7 mouse cellular contexts compared by ENCODE assay signal in genomic region chr11:115219263-115219662, GRCm38 (mm10). TPM values are rescaled to one million over a fixed set of nuclear protein-coding genes. Genes with fewer than 3 reads are reported as not detected.
DNase-seq lines count a peak whose midpoint lies in the region; ATAC-seq and TF ChIP-seq lines count a peak whose summit lies in the region.

No protein-coding gene starts in this region.

- peaks cover 9% of the 10 kb centered on the region for H3K4me1 ChIP-seq in heart, adult 2 months (ENCODE audit: control insufficient read depth, insufficient read depth, low read length)
- peaks cover 17% of the 10 kb centered on the region; the same call in 1 of the 2 replicates for H3K4me1 ChIP-seq in midbrain, embryonic 16.5 days (ENCODE audit: control insufficient read depth, insufficient read depth, low read length)

- H3K79me2 ChIP-seq in heart, adult 2 months (replicated peaks; ENCODE audit: control insufficient read depth, insufficient read depth, low read length): no peaks in the 10 kb centered on the region

- H3K4me3 ChIP-seq in heart, adult 2 months: no peak overlapping the region
- no peak overlapping the region for H3K4me3 ChIP-seq in midbrain, embryonic 16.5 days (ENCODE audit: low read depth, low read length)

- intact Hi-C loops in heart, adult 2 months (cut with DNase I): no loop called here

- ATAC-seq in midbrain, embryonic 16.5 days: no peak

- H3K9ac ChIP-seq in heart, adult 2 months (ENCODE audit: low read depth, low read length): no peak overlapping the region
- no peak overlapping the region for H3K9ac ChIP-seq in midbrain, embryonic 16.5 days (ENCODE audit: low read depth, low read length)

- peak overlapping the region; percentile 55 for H3K27ac ChIP-seq in heart, adult 2 months
- H3K27ac ChIP-seq in midbrain, embryonic 16.5 days (ENCODE audit: low read length): no peak overlapping the region

- no peak for TF ChIP-seq POLR2A in heart, adult 2 months (IDR thresholded peaks at IDR 0.05; ENCODE audit: insufficient read depth, low read depth, low read length)

- no peak overlapping the region for H3K4me2 ChIP-seq in midbrain, embryonic 16.5 days (ENCODE audit: low read length)

- no peaks in the 10 kb centered on the region for H3K9me3 ChIP-seq in midbrain, embryonic 16.5 days (replicated peaks; ENCODE audit: control insufficient read depth, low read length, poor library complexity, severe bottlenecking)

- H3K27me3 ChIP-seq in heart, adult 2 months (ENCODE audit: control insufficient read depth, insufficient read depth, low read length): no peaks in the 10 kb centered on the region
- H3K27me3 ChIP-seq in midbrain, embryonic 16.5 days (ENCODE audit: control insufficient read depth, insufficient read depth, low read depth, low read length): no peaks in the 10 kb centered on the region

- TF ChIP-seq CTCF in heart, adult 2 months (IDR thresholded peaks at IDR 0.05): no peak

- DNase-seq in urinary bladder, postnatal 14 days (ENCODE audit: low spot score): peak; percentile 60
- no peak for DNase-seq in urinary bladder, postnatal 4 days (ENCODE audit: low spot score in 2 of 2)
- peak; percentile 49 to 78 for DNase-seq in heart, adult 2 months
- peak; percentile 83 to 89 for DNase-seq in lung, adult 18-20 months
- no peak for DNase-seq in frontal cortex, postnatal 25 days (ENCODE audit: low spot score in 2 of 2)
- no peak for DNase-seq in cerebellum, adult 9-10 months

- peak; percentile 77; the same call in 1 of the 2 replicates for TF ChIP-seq EP300 in heart, adult 2 months (IDR thresholded peaks at IDR 0.05; ENCODE audit: insufficient read depth, low read depth, low read length)

- 20% methylated on average over 9 of the region's 9 CpGs for WGBS in heart, adult 2 months
- 84% methylated on average over 9 of the region's 9 CpGs for WGBS in midbrain, embryonic 16.5 days

- H3K36me3 ChIP-seq in heart, adult 2 months (ENCODE audit: control insufficient read depth, insufficient read depth, low read length): no peaks in the 10 kb centered on the region
- no peaks in the 10 kb centered on the region for H3K36me3 ChIP-seq in midbrain, embryonic 16.5 days (ENCODE audit: control insufficient read depth, insufficient read depth, low read length)

RNA-seq across cellular contexts. Expression of gene Nat9, which starts 31.6 kb away (rescaled TPM):
- total RNA-seq in heart, adult 2 months (2021): 10 to 100 TPM; 18.5 to 23.6 TPM
- 20.2 and 31.5 TPM in 2 replicates for polyA plus RNA-seq in heart, adult 2 months (2012; rRNA removed)
- 23.2 and 23.9 TPM in 2 replicates for polyA plus RNA-seq in midbrain, embryonic 16.5 days (2015; fragmentation: Nextera tagmentation; extraction: Ambion mirVana)

RNA-seq across cellular contexts. Expression of gene Tmem104, which starts 32.0 kb away (rescaled TPM):
- total RNA-seq in heart, adult 2 months (2021): 10 to 100 TPM in 1 of 2 experiments, 1 to 10 TPM in 1; 8.8 to 11.6 TPM
- polyA plus RNA-seq in heart, adult 2 months (2012; rRNA removed): 8.6 and 9.9 TPM in 2 replicates
- polyA plus RNA-seq in midbrain, embryonic 16.5 days (2015; fragmentation: Nextera tagmentation; extraction: Ambion mirVana): 12.5 and 14.9 TPM in 2 replicates

RNA-seq across cellular contexts. Expression of gene Grin2c, which starts 47.8 kb away (rescaled TPM):
- total RNA-seq in heart, adult 2 months (2021): under 1 TPM; 0.25 to 0.26 TPM
- 1.6 and 2.0 TPM in 2 replicates for polyA plus RNA-seq in heart, adult 2 months (2012; rRNA removed)
- 0.18 and 0.31 TPM in 2 replicates for polyA plus RNA-seq in midbrain, embryonic 16.5 days (2015; fragmentation: Nextera tagmentation; extraction: Ambion mirVana)

RNA-seq across cellular contexts. Expression of gene Slc9a3r1, which starts 56.1 kb away (rescaled TPM):
- total RNA-seq in heart, adult 2 months (2021): 10 to 100 TPM in 1 of 2 experiments, 1 to 10 TPM in 1; 8.1 to 10.1 TPM
- 8.9 and 9.7 TPM in 2 replicates for polyA plus RNA-seq in heart, adult 2 months (2012; rRNA removed)
- 47.5 and 57.5 TPM in 2 replicates for polyA plus RNA-seq in midbrain, embryonic 16.5 days (2015; fragmentation: Nextera tagmentation; extraction: Ambion mirVana)

RNA-seq across cellular contexts. Expression of gene Fdxr, which starts 57.6 kb away (rescaled TPM):
- total RNA-seq in heart, adult 2 months (2021): 1 to 10 TPM; 7.1 to 8.8 TPM
- 8.4 and 8.7 TPM in 2 replicates for polyA plus RNA-seq in heart, adult 2 months (2012; rRNA removed)
- polyA plus RNA-seq in midbrain, embryonic 16.5 days (2015; fragmentation: Nextera tagmentation; extraction: Ambion mirVana): 19.7 and 23.4 TPM in 2 replicates

Comparison
In these comparisons a context has a peak if more than half of its experiments do, and no peak if none do; other contexts are left out.
1. DNase-seq: peak in urinary bladder, postnatal 14 days (single experiment), heart, adult 2 months (2 of 2) and lung, adult 18-20 months (2 of 2); none in urinary bladder, postnatal 4 days (0 of 2), frontal cortex, postnatal 25 days (0 of 2) and cerebellum, adult 9-10 months (single experiment).